ENCODE assay signal across 9 mouse cellular contexts in the genomic region with DNA sequence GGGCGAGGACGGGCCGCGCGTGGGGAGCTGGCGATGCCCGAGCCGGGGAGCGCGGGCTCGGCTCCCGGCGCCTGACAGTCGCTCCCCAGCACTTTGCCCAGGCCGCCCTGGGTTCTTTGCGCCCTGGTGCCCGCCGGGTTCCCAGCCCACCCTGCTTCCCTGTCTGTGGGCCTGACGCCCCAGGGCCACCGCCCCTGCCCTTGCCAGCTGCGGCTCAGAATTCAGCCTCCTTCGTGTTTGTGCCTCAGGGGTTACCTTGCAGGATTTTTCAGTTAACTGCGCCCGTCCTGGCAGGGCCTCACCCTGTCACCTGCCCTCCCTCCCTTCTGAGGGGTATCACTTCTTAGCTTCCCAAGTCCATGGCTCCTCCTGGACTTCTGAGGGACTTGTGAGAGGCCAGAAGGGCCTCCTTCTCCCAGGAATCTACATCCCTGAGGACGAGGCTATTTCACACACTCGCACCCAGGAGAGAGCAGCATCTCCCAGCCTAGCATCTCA. TPM values are rescaled to one million over a fixed set of nuclear protein-coding genes. Genes with fewer than 3 reads are reported as not detected.
A peak's percentile ranks its signal among the peaks of the same experiment; 100 is the strongest.
DNase-seq lines count a peak whose midpoint lies in the region; ATAC-seq lines count a peak whose summit lies in the region.
"Had no signal": no experiment of that assay in that cellular context is flagged by ENCODE, and none has a peak within 500 bp of the region (broad histone marks: within the 10 kb centered on the region; RNA-seq: fewer than 3 reads in every experiment).

No protein-coding gene starts in this region.

- 3% methylated on average over 25 of the region's 26 CpGs for WGBS in lung, embryonic 15.5 days
- 3% methylated on average over 13 of the region's 26 CpGs for WGBS in forebrain, embryonic 13.5 days
- 4% methylated on average over 10 of the region's 26 CpGs for WGBS in limb, embryonic 10.5 days
- WGBS in neural tube, embryonic 15.5 days = under 1% methylated on average over 18 of the region's 26 CpGs

- no peaks in the 10 kb centered on the region for H3K9me3 ChIP-seq in lung, embryonic 15.5 days
- H3K9me3 ChIP-seq in forebrain, embryonic 13.5 days (replicated peaks) = no peaks in the 10 kb centered on the region
- H3K9me3 ChIP-seq in limb, embryonic 10.5 days (replicated peaks) = no peaks in the 10 kb centered on the region
- no peaks in the 10 kb centered on the region for H3K9me3 ChIP-seq in neural tube, embryonic 15.5 days (replicated peaks)

- H3K9ac ChIP-seq in lung, embryonic 15.5 days = no peak overlapping the region; the same call in 1 of the 2 replicates
- H3K9ac ChIP-seq in forebrain, embryonic 13.5 days = peak overlapping the region; percentile 82
- peak overlapping the region; percentile 81 for H3K9ac ChIP-seq in neural tube, embryonic 15.5 days (replicated peaks)

- DNase-seq in lung, postnatal 10 days = no peak
- no peak for DNase-seq in limb, embryonic 10.5 days (ENCODE audit: low spot score)
- DNase-seq in embryo, embryonic 10 days (ENCODE audit: low spot score) = no peak
- DNase-seq in gastrocnemius, postnatal 14 days = no peak

- no peak overlapping the region for H3K27ac ChIP-seq in lung, embryonic 15.5 days
- H3K27ac ChIP-seq in forebrain, embryonic 13.5 days = peak overlapping the region; percentile 64
- H3K27ac ChIP-seq in limb, embryonic 10.5 days = 0 out of 2 replicates have a peak overlapping the region, but pooled peaks have one; percentile 43
- peak overlapping the region; percentile 80 for H3K27ac ChIP-seq in neural tube, embryonic 15.5 days (replicated peaks)

- H3K36me3 ChIP-seq in lung, embryonic 15.5 days = peaks cover 13% of the 10 kb centered on the region
- H3K36me3 ChIP-seq in forebrain, embryonic 13.5 days (ENCODE audit: poor library complexity, severe bottlenecking) = peaks cover 17% of the 10 kb centered on the region
- peaks cover 19% of the 10 kb centered on the region for H3K36me3 ChIP-seq in limb, embryonic 10.5 days
- H3K36me3 ChIP-seq in neural tube, embryonic 15.5 days = peaks cover 14% of the 10 kb centered on the region

- intact Hi-C loops in gastrocnemius, postnatal 14 days (cut with DNase I; ENCODE audit: low total_unique reads) = no loop called here

- H3K4me3 ChIP-seq in lung, embryonic 15.5 days = peak overlapping the region; percentile 47
- peak overlapping the region; percentile 74 for H3K4me3 ChIP-seq in forebrain, embryonic 13.5 days
- H3K4me3 ChIP-seq in limb, embryonic 10.5 days = peak overlapping the region; percentile 59
- peak overlapping the region; percentile 72 for H3K4me3 ChIP-seq in neural tube, embryonic 15.5 days (replicated peaks)

- H3K27me3 ChIP-seq in lung, embryonic 15.5 days = peaks cover 74% of the 10 kb centered on the region
- H3K27me3 ChIP-seq in forebrain, embryonic 13.5 days = peaks cover 45% of the 10 kb centered on the region
- H3K27me3 ChIP-seq in limb, embryonic 10.5 days (ENCODE audit: low read depth, poor library complexity, severe bottlenecking) = peaks cover 93% of the 10 kb centered on the region
- peaks cover 4% of the 10 kb centered on the region for H3K27me3 ChIP-seq in neural tube, embryonic 15.5 days (replicated peaks)

- peaks cover 10% of the 10 kb centered on the region for H3K4me1 ChIP-seq in lung, embryonic 15.5 days
- peaks cover 28% of the 10 kb centered on the region for H3K4me1 ChIP-seq in forebrain, embryonic 13.5 days
- H3K4me1 ChIP-seq in limb, embryonic 10.5 days = peaks cover 33% of the 10 kb centered on the region
- peaks cover 49% of the 10 kb centered on the region for H3K4me1 ChIP-seq in neural tube, embryonic 15.5 days

- ATAC-seq in lung, embryonic 15.5 days (ENCODE audit: borderline replicate concordance, extremely low read depth, low FRiP score, low TSS enrichment) = no peak
- peak; percentile 5; the same call in 1 of the 2 replicates for ATAC-seq in forebrain, embryonic 13.5 days
- ATAC-seq in neural tube, embryonic 15.5 days (ENCODE audit: low FRiP score) = peak; percentile 46

- H3K4me2 ChIP-seq in lung, embryonic 15.5 days = peak overlapping the region; percentile 95
- peak overlapping the region; percentile 100 for H3K4me2 ChIP-seq in forebrain, embryonic 13.5 days
- peak overlapping the region; percentile 87 for H3K4me2 ChIP-seq in neural tube, embryonic 15.5 days

RNA-seq across cellular contexts. Expression of gene Chd5, which starts 0.9 kb away (rescaled TPM):
- polyA plus RNA-seq in lung, embryonic 15.5 days (2015; fragmentation: Nextera tagmentation; extraction: Ambion mirVana) = 0.03 and 0.10 TPM in 2 replicates
- polyA plus RNA-seq in forebrain, embryonic 13.5 days (2015; fragmentation: Nextera tagmentation; extraction: Ambion mirVana) = 20.1 and 21.0 TPM in 2 replicates
- 0.01 and 0.03 TPM in 2 replicates for polyA plus RNA-seq in limb, embryonic 10.5 days (2016; fragmentation: Nextera tagmentation; extraction: Ambion mirVana)
- polyA plus RNA-seq in neural tube, embryonic 15.5 days (2015; fragmentation: Nextera tagmentation; extraction: Ambion mirVana) = 46.3 and 53.7 TPM in 2 replicates
- under 1 TPM; 0.11 to 0.45 TPM for total RNA-seq in gastrocnemius, postnatal 14 days (2021)

RNA-seq across cellular contexts. Expression of gene Rpl22, which starts 13.8 kb away (rescaled TPM):
- 354 and 364 TPM in 2 replicates for polyA plus RNA-seq in lung, embryonic 15.5 days (2015; fragmentation: Nextera tagmentation; extraction: Ambion mirVana)
- polyA plus RNA-seq in forebrain, embryonic 13.5 days (2015; fragmentation: Nextera tagmentation; extraction: Ambion mirVana) = 265 and 331 TPM in 2 replicates
- 352 and 417 TPM in 2 replicates for polyA plus RNA-seq in limb, embryonic 10.5 days (2016; fragmentation: Nextera tagmentation; extraction: Ambion mirVana)
- 148 and 190 TPM in 2 replicates for polyA plus RNA-seq in neural tube, embryonic 15.5 days (2015; fragmentation: Nextera tagmentation; extraction: Ambion mirVana)
- total RNA-seq in gastrocnemius, postnatal 14 days (2021) = 100 to 1,000 TPM; 233 to 251 TPM

RNA-seq across cellular contexts. Expression of gene Rnf207, which starts 20.5 kb away (rescaled TPM):
- polyA plus RNA-seq in lung, embryonic 15.5 days (2015; fragmentation: Nextera tagmentation; extraction: Ambion mirVana) = 2.9 and 3.3 TPM in 2 replicates
- 1.7 and 2.0 TPM in 2 replicates for polyA plus RNA-seq in forebrain, embryonic 13.5 days (2015; fragmentation: Nextera tagmentation; extraction: Ambion mirVana)
- polyA plus RNA-seq in limb, embryonic 10.5 days (2016; fragmentation: Nextera tagmentation; extraction: Ambion mirVana) = 0.70 and 1.1 TPM in 2 replicates
- polyA plus RNA-seq in neural tube, embryonic 15.5 days (2015; fragmentation: Nextera tagmentation; extraction: Ambion mirVana) = 7.8 and 12.4 TPM in 2 replicates
- total RNA-seq in gastrocnemius, postnatal 14 days (2021) = not detected
- total RNA-seq: common myeloid progenitor, adult 5-6 weeks had no signal

RNA-seq across cellular contexts. Expression of gene Icmt, which starts 42.3 kb away (rescaled TPM):
- polyA plus RNA-seq in lung, embryonic 15.5 days (2015; fragmentation: Nextera tagmentation; extraction: Ambion mirVana) = 25.2 and 26.0 TPM in 2 replicates
- polyA plus RNA-seq in forebrain, embryonic 13.5 days (2015; fragmentation: Nextera tagmentation; extraction: Ambion mirVana) = 13.4 and 16.8 TPM in 2 replicates
- polyA plus RNA-seq in limb, embryonic 10.5 days (2016; fragmentation: Nextera tagmentation; extraction: Ambion mirVana) = 31.4 and 33.9 TPM in 2 replicates
- polyA plus RNA-seq in neural tube, embryonic 15.5 days (2015; fragmentation: Nextera tagmentation; extraction: Ambion mirVana) = 20.0 and 21.1 TPM in 2 replicates
- 10 to 100 TPM; 16.0 to 19.0 TPM for total RNA-seq in gastrocnemius, postnatal 14 days (2021)

RNA-seq across cellular contexts. Expression of gene Hes3, which starts 47.9 kb away (rescaled TPM):
- not detected in 2 replicates for polyA plus RNA-seq in lung, embryonic 15.5 days (2015; fragmentation: Nextera tagmentation; extraction: Ambion mirVana)
- polyA plus RNA-seq in forebrain, embryonic 13.5 days (2015; fragmentation: Nextera tagmentation; extraction: Ambion mirVana) = not detected in 2 replicates
- not detected in 2 replicates for polyA plus RNA-seq in limb, embryonic 10.5 days (2016; fragmentation: Nextera tagmentation; extraction: Ambion mirVana)
- polyA plus RNA-seq in neural tube, embryonic 15.5 days (2015; fragmentation: Nextera tagmentation; extraction: Ambion mirVana) = 0.19 and 0.29 TPM in 2 replicates
- not detected for total RNA-seq in gastrocnemius, postnatal 14 days (2021)
- total RNA-seq: common myeloid progenitor, adult 5-6 weeks; layer of hippocampus, postnatal 14 days had no signal

Comparison
In these comparisons a context has a peak if more than half of its experiments do, and no peak if none do; other contexts are left out.
1. RNA of gene Chd5, which starts 0.9 kb away (polyA plus RNA-seq): 46.3 to 53.7 TPM in neural tube, embryonic 15.5 days and 20.1 to 21.0 TPM in forebrain, embryonic 13.5 days; 0.03 to 0.10 TPM in lung, embryonic 15.5 days and 0.01 to 0.03 TPM in limb, embryonic 10.5 days; every median in the first group is over 10 times any median in the second.
2. Peak in every context shown above with its lines, with median percentiles within 50 percentile points of each other: H3K4me2 ChIP-seq and H3K4me3 ChIP-seq.